Mouse (Mus musculus) neural tube, embryonic 13.5 days (tissue): ENCODE data around the gene Cx3cr1. TPM values are rescaled to one million over a fixed set of nuclear protein-coding genes. Genes with fewer than 3 reads are reported as not detected.
A peak's percentile ranks its signal among the peaks of the same experiment; 100 is the strongest.

Experiments
- ATAC-seq: fragments of 200-750 bp; cut with Nextera tagmentation; 2 replicates; pipeline ENCODE4 v1.8.0; 2017; ENCODE audit warnings: low read depth, mild to moderate bottlenecking, moderate TSS enrichment, moderate library complexity
- H3K27ac ChIP-seq: fragments of 300-500 bp; sonication (generic); replicated peaks from 2 replicates; pipeline ENCODE4 v1.5.1; 2015; ENCODE audit warnings: moderate library complexity, mild to moderate bottlenecking, inconsistent platforms
- H3K27me3 ChIP-seq: fragments of 300-500 bp; sonication (generic); 2 replicates; pipeline ENCODE4 v1.6.1; 2015; ENCODE audit warnings: mild to moderate bottlenecking, inconsistent platforms
- H3K36me3 ChIP-seq: fragments of 300-500 bp; sonication (generic); 2 replicates; pipeline ENCODE4 v1.6.1; 2015; ENCODE audit warnings: mild to moderate bottlenecking, inconsistent platforms
- H3K4me1 ChIP-seq: fragments of 300-500 bp; sonication (generic); replicated peaks from 2 replicates; pipeline ENCODE4 v1.6.1; 2015; ENCODE audit warnings: inconsistent platforms
- H3K4me2 ChIP-seq: fragments of 300-500 bp; sonication (generic); 2 replicates; pipeline ENCODE4 v1.6.1; 2015; ENCODE audit warnings: inconsistent platforms, mild to moderate bottlenecking, moderate library complexity
- H3K4me3 ChIP-seq: fragments of 300-500 bp; sonication (generic); 2 replicates; pipeline ENCODE4 v1.5.1; 2015; ENCODE audit warnings: mild to moderate bottlenecking, inconsistent platforms
- H3K9ac ChIP-seq: fragments of 300-500 bp; sonication (generic); 2 replicates; pipeline ENCODE4 v1.6.1; 2015; ENCODE audit warnings: moderate library complexity, mild to moderate bottlenecking, inconsistent platforms
- H3K9me3 ChIP-seq: fragments of 300-500 bp; sonication (generic); 2 replicates; pipeline ENCODE4 v1.6.1; 2016; ENCODE audit warnings: inconsistent platforms
- WGBS: fragments of 180-500 bp; shearing (Covaris S2); methylation state at CpG from one replicate; pipeline ENCODE4 v1.1.7; 2015; 5-methylcytosine and 5-hydroxymethylcytosine counted together
- polyA plus RNA-seq: library from polyadenylated mRNA; unstranded; fragments of >200 nt; fragmentation: Nextera tagmentation; extraction: Ambion mirVana; gene quantifications from 2 replicates; pipeline ENCODE4 v1.2.1, GENCODE M21; 2015

The Cx3cr1 gene
- polyA plus RNA-seq, 1 experiment from 2014 or later = 11.9 TPM

GRCm38 (mm10) chr9:120049407-120049806 is 20.3 kb downstream of the Cx3cr1 start:
- H3K27me3 ChIP-seq = no peaks in the 10 kb centered on the region
- H3K9me3 ChIP-seq = no peaks in the 10 kb centered on the region
- no peak for ATAC-seq
- no peaks in the 10 kb centered on the region for H3K4me1 ChIP-seq
- no peak overlapping the region for H3K9ac ChIP-seq
- H3K4me3 ChIP-seq = no peak overlapping the region
- WGBS = 79% methylated on average over 3 of the region's 3 CpGs
- no peak overlapping the region for H3K27ac ChIP-seq
- no peak overlapping the region for H3K4me2 ChIP-seq
- no peaks in the 10 kb centered on the region for H3K36me3 ChIP-seq

- no peak for ATAC-seq
- H3K4me3 ChIP-seq = no peak overlapping the region
- H3K9ac ChIP-seq = no peak overlapping the region
- no peaks in the 10 kb centered on the region for H3K27me3 ChIP-seq
- H3K9me3 ChIP-seq = no peaks in the 10 kb centered on the region
- no peak overlapping the region for H3K27ac ChIP-seq
- no peaks in the 10 kb centered on the region for H3K4me1 ChIP-seq
- no peak overlapping the region for H3K4me2 ChIP-seq
- no peaks in the 10 kb centered on the region for H3K36me3 ChIP-seq
- WGBS = 84% methylated on average over 6 of the region's 6 CpGs
Measured at GRCm38 (mm10) chr9:120048495-120048894, 21.2 kb downstream of the Cx3cr1 start.

DNA sequence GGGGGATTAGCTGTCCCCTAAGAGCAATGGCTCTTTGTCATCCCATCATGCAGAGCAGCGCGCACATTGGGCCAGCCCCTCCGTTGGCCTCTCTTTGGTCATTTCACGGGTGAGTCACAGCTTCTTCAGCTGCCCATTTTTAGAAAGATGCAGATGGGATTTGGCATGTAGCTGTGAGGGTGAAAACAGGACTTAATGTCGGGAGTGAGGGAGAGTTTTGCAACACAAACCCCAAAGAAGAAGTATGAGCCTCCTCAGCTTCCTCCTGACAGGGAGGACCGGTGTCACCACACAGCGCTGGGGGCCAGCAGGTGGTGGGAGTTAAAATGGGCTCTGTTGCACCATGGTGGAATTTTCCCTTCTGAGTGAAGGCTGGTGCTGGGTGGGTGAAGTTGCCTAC is 26.6 kb downstream of the Cx3cr1 start:
- no peak overlapping the region for H3K4me3 ChIP-seq
- H3K27me3 ChIP-seq = no peaks in the 10 kb centered on the region
- H3K9ac ChIP-seq = no peak overlapping the region
- WGBS = 88% methylated on average over 7 of the region's 7 CpGs
- no peak for ATAC-seq
- no peaks in the 10 kb centered on the region for H3K36me3 ChIP-seq
- H3K4me2 ChIP-seq = no peak overlapping the region
- no peaks in the 10 kb centered on the region for H3K4me1 ChIP-seq
- H3K27ac ChIP-seq = no peak overlapping the region
- H3K9me3 ChIP-seq = no peaks in the 10 kb centered on the region

DNA sequence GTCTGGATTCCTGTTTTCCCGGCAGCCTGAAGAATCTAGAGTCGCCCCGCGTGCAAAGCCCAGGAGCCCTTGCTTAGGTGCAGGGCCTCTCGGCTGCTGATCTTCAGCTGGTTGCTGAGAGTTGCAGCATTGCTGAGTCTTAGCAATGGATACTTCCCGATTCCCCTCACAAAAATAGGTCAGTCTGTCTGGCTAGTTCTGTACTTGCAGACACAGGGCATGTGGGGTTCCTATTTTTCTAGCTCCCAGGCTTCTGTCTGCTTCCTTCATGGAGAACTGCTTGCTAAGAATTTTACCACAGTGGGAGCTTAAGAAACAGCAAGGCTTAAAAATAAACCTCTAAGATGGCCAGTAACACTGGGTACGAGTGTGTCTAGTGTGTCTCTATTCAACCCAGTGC is 32.3 kb downstream of the Cx3cr1 start:
- Histone ChIP-seq H3K4me2 (no peak overlapping the region), H3K27me3 (no peaks in the 10 kb centered on the region), H3K4me1 (no peaks in the 10 kb centered on the region), H3K9me3 (no peaks in the 10 kb centered on the region), H3K27ac (no peak overlapping the region), H3K9ac (no peak overlapping the region), H3K36me3 (no peaks in the 10 kb centered on the region), H3K4me3 (no peak overlapping the region)
- no peak for ATAC-seq
- 82% methylated on average over 7 of the region's 7 CpGs for WGBS

- ATAC-seq = no peak
- Histone ChIP-seq H3K4me3 (no peak overlapping the region), H3K9me3 (no peaks in the 10 kb centered on the region), H3K36me3 (no peaks in the 10 kb centered on the region), H3K27me3 (no peaks in the 10 kb centered on the region), H3K4me2 (no peak overlapping the region), H3K9ac (no peak overlapping the region), H3K27ac (no peak overlapping the region), H3K4me1 (no peaks in the 10 kb centered on the region)
- 82% methylated on average over 8 of the region's 8 CpGs for WGBS
Measured at GRCm38 (mm10) chr9:120034375-120034774, 35.3 kb downstream of the Cx3cr1 start.

DNA sequence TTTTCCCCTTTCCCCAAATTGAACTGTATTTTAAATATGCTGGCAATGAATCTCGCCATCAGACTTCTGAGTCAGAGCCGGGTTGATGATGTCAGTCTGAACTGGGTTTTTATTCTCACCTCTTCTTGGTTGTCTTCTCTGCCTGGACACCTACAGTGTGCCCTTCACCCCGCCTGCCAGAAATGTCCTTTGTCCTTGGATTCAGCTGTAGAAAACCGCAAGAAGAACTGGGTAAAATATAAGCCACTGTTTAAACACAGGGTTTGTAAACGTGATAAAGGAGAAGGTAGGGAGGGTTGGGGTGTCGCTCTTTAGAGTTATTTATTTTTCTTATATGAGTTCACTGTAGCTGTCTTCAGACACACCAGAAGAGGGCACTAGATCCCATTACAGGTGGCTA is 37.0 kb downstream of the Cx3cr1 start:
- Histone ChIP-seq H3K36me3 (no peaks in the 10 kb centered on the region), H3K9me3 (no peaks in the 10 kb centered on the region), H3K27me3 (no peaks in the 10 kb centered on the region), H3K4me3 (no peak overlapping the region), H3K4me1 (peaks cover under 1% of the 10 kb centered on the region; the same call in 1 of the 2 replicates), H3K4me2 (no peak overlapping the region), H3K27ac (no peak overlapping the region), H3K9ac (no peak overlapping the region)
- WGBS = 90% methylated on average over 6 of the region's 6 CpGs
- no peak for ATAC-seq

- no peak overlapping the region for H3K4me3 ChIP-seq
- no peaks in the 10 kb centered on the region for H3K9me3 ChIP-seq
- 86% methylated on average over 10 of the region's 10 CpGs for WGBS
Measured at GRCm38 (mm10) chr9:120030421-120030820, 39.3 kb downstream of the Cx3cr1 start.

GRCm38 (mm10) chr9:120029880-120030279 is 39.8 kb downstream of the Cx3cr1 start:
- H3K27me3 ChIP-seq = no peaks in the 10 kb centered on the region
- H3K4me2 ChIP-seq = no peak overlapping the region
- ATAC-seq = no peak
- no peak overlapping the region for H3K27ac ChIP-seq
- H3K4me1 ChIP-seq = peaks cover 9% of the 10 kb centered on the region
- 94% methylated on average over 6 of the region's 6 CpGs for WGBS
- H3K9ac ChIP-seq = no peak overlapping the region
- no peaks in the 10 kb centered on the region for H3K36me3 ChIP-seq
- no peak overlapping the region for H3K4me3 ChIP-seq
- H3K9me3 ChIP-seq = no peaks in the 10 kb centered on the region

More at GRCm38 (mm10) chr9:120030421-120030820, 39.3 kb downstream of the Cx3cr1 start:
- no peak for ATAC-seq
- Histone ChIP-seq H3K4me1 (peaks cover 9% of the 10 kb centered on the region), H3K4me2 (no peak overlapping the region), H3K36me3 (no peaks in the 10 kb centered on the region), H3K9ac (no peak overlapping the region), H3K27ac (no peak overlapping the region), H3K27me3 (no peaks in the 10 kb centered on the region)

DNA sequence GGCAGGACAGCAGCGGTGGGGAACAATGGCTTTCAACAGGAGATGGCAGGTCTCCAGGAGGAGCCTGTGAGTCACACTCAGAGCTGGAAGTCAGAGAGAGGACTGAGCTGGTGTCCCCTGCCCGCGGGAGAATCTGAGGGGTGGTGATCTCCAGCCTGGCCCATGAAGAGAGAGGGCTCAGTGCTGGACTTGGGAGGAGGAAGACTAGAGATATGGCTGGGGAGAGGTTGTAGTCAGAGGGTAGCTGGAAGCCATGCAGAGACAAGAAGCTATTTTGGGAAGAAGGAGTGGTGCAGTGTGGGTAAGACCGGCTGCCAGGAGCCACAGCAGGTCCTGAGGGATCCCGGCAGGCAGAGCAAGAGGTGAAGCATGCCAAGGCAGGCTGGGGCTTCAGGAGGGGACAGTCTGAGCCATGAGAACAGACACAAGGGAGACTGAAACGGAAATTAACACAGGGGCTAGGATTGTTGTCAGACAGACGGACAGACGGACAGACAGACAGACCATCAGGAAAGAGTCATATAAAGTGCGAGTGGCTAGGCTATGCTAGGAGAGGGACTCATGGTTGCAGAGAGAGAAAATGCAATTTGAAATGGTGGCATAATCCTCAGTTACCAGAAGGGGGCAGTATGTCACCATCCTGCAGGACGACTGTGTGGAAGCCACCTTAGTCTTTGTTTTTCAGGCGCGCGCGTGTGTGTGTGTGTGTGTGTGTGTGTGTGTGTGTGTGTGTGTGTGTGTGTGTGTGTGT is 42.1 kb downstream of the Cx3cr1 start:
- Histone ChIP-seq H3K4me1 (peaks cover 9% of the 10 kb centered on the region), H3K9ac (peak overlapping the region; percentile 1; the same call in 1 of the 2 replicates), H3K27me3 (no peaks in the 10 kb centered on the region), H3K36me3 (no peaks in the 10 kb centered on the region), H3K4me2 (no peak overlapping the region), H3K4me3 (no peak overlapping the region), H3K27ac (no peak overlapping the region), H3K9me3 (no peaks in the 10 kb centered on the region)
- ATAC-seq = no peak
- WGBS = 28% methylated on average over 14 of the region's 14 CpGs

GRCm38 (mm10) chr9:120024625-120025024 is 45.1 kb downstream of the Cx3cr1 start:
- no peak overlapping the region for H3K4me2 ChIP-seq
- H3K9ac ChIP-seq = no peak overlapping the region
- no peaks in the 10 kb centered on the region for H3K36me3 ChIP-seq
- no peak overlapping the region for H3K27ac ChIP-seq
- no peaks in the 10 kb centered on the region for H3K27me3 ChIP-seq
- 81% methylated on average over 5 of the region's 5 CpGs for WGBS
- ATAC-seq = no peak
- peaks cover 9% of the 10 kb centered on the region for H3K4me1 ChIP-seq
- H3K9me3 ChIP-seq = no peaks in the 10 kb centered on the region
- H3K4me3 ChIP-seq = no peak overlapping the region

DNA sequence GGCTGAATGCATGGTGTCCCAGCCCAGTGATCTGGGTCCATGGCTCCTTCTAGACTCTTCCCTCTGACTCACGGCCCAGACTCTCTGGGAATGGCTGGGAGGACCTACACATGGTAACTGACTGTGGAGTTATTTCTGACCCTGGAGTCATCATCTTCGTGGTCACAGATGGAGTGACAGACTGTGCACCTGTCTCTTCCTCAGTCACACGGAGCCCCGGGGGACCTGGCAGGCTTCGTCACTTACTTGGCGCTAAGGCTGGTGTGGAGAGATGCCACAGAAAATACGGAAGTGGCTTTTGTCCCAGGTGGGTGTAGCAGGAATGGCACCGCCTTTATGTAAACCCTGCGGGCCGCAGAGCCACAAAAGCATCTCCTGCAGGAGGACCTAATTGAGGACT is 45.5 kb downstream of the Cx3cr1 start:
- no peak overlapping the region for H3K4me2 ChIP-seq
- 78% methylated on average over 10 of the region's 10 CpGs for WGBS
- H3K4me3 ChIP-seq = no peak overlapping the region
- H3K4me1 ChIP-seq = peaks cover 9% of the 10 kb centered on the region
- H3K27me3 ChIP-seq = no peaks in the 10 kb centered on the region
- no peak for ATAC-seq
- no peak overlapping the region for H3K27ac ChIP-seq
- no peak overlapping the region for H3K9ac ChIP-seq
- H3K9me3 ChIP-seq = no peaks in the 10 kb centered on the region
- no peaks in the 10 kb centered on the region for H3K36me3 ChIP-seq

DNA sequence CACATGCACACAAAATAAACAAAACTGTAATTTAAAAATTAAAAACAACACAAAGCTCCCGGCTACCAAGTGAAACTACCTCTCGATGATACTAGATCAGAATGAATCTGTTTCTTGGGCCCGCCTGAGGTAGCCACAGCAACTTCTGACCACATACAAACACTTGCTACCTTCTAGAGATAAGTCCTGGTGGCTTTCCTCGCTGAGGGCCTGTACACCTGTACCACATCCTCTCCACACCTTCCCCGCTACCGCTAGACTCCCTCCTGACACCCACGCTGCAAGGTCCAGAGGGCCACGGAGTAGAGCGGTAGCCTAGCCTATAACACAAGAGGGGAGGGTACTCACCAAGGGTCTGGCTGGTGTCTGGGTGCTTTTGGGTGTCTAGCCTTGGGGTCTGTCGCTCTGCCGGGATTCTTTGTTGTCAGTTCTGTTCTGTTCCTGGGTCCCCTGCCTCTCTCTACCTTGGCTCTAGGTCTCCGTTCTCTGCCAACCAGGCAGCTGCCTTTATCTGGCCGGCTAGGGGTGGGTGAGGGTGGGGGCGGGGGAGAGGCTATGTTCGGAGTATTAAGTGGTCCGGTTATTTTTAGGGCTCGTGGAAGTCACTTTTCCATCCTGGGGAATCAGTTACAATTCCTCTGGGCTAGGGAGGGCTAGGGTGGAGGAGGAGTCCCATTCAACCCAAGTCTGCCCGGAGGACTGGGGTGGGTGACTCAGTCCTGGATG is 46.4 kb downstream of the Cx3cr1 start, which contains the start of gene Xirp1:
Gene Xirp1 (minus strand): TSS at position 513 of the 726 bp plus-strand sequence.
- H3K4me3 ChIP-seq = no peak within 1 kb of the TSS
- peaks cover 9% of the 10 kb centered on the region for H3K4me1 ChIP-seq
- H3K27me3 ChIP-seq = no peaks in the 10 kb centered on the region
- H3K4me2 ChIP-seq = no peak within 1 kb of the TSS
- no peak within 1 kb of the TSS for H3K27ac ChIP-seq
- ATAC-seq = no peak
- no peaks in the 10 kb centered on the region for H3K9me3 ChIP-seq
- WGBS = 88% methylated on average over 18 of the region's 18 CpGs
- H3K36me3 ChIP-seq = no peaks in the 10 kb centered on the region
- no peak within 1 kb of the TSS for H3K9ac ChIP-seq
